Mouse (Mus musculus) adrenal gland, postnatal 14 days (tissue): ENCODE results near the gene Olfr114. TPM values are rescaled to one million over a fixed set of nuclear protein-coding genes. Genes with fewer than 3 reads are reported as not detected.

Experiments used
- DNase-seq: peaks from one replicate; pipeline ENCODE4 v3.0.0; 2021; ENCODE audit warnings: mixed read lengths
- long read RNA-seq, 2 experiments: library from polyadenylated mRNA; stranded (forward); transcript quantifications; one replicate each; pipeline ENCODE4 v2.0.0; 2021
- total RNA-seq: library from RNA; stranded (reverse); gene quantifications from 2 replicates; pipeline ENCODE4 v1.2.3, GENCODE M21; 2021

Gene Olfr114
- total RNA-seq = not detected in 2 replicates
- long read RNA-seq, experiment 1 = 0 reads
- long read RNA-seq, experiment 2 = 0 reads

DNA sequence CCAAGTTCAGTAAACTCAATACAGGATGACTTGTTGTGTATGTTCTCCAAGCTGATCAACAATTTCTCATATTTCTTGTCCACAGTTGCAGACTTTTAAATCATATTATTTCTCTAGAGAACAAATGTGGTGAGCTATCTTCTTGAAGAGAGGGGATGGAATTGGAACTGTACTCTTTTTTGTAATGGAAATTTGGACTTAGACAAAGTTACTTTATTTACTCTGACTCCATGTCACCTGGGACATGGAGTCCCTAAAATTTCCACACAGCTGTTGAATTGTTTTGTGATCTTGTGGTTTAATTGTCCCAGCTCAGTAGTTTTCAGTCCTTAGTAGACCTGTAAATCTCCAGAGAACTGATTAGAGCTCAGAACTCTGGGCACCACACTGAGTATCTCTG is at the start of gene Olfr114:
Olfr114 (minus strand) TSS at position 101 of the 400 bp plus-strand sequence.
- no peak for DNase-seq

DNA sequence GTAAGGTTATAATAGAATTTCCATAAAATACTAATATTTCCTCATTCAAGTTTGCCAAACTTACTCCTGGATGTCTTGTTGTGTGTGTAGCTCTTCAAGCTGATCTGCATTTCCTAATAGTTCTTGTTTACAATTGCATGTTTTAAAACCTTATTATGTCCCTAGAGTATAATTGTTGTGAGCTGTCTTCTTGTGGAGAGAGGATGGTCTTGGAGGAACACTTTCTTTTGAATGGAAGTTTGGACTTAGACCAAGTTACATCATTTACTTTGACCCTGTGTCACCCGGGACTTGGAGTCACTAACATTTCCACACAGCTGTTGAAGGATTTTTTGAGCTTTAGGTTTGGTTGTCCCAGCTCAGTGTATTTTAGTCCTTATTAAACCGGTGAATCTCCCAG is 34.5 kb upstream of the Olfr114 start, which contains the start of the genes Olfr115 and Olfr116:
Olfr115 (minus strand) TSS at position 101 of the 400 bp plus-strand sequence.
Olfr116 (minus strand) TSS at position 191 of the 400 bp plus-strand sequence.
- no peak for DNase-seq

DNA sequence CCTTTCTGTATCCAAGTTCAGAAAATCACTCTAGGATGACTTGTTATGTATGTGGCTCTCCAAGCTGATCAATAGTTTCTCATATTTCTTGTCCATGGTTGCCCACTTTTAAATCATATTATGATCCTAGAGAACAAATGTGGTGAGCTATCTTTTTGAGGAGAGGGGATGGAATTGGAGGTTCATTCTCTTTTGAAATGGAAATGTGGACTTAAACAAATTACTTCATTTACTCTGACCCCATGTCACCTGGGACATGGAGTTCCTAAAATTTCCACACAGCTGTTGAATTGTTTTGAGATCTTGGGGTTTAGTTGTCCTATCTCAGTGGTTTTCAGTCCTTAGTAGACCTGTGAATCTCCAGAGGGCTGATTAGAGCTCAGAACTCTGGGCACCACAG is 15.0 kb downstream of the Olfr114 start, which contains the start of gene Olfr113:
Olfr113 (minus strand) TSS at position 101 of the 400 bp plus-strand sequence.
- no peak for DNase-seq

DNA sequence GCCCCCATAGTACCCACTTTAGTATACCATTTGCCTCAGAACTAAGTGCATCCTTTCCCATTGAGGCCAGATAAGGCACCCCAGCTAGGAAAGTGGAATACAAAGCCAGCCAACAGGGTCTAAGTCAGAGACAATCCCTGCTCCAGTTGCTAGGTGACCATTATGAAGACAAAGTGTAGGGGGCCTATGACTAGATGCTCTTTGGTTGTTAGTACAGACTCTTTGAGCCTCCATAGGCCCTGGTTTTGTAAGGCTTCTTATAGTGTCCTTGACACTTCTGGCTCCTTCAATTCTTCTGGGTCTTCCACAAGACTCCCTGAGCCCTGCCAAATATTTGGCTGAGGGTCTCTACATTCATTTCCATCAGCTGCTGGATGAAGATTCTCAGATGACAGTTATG is 23.2 kb downstream of the Olfr114 start, which contains the start of gene Olfr112:
Olfr112 (minus strand) TSS at position 101 of the 400 bp plus-strand sequence.
- no peak for DNase-seq

DNA sequence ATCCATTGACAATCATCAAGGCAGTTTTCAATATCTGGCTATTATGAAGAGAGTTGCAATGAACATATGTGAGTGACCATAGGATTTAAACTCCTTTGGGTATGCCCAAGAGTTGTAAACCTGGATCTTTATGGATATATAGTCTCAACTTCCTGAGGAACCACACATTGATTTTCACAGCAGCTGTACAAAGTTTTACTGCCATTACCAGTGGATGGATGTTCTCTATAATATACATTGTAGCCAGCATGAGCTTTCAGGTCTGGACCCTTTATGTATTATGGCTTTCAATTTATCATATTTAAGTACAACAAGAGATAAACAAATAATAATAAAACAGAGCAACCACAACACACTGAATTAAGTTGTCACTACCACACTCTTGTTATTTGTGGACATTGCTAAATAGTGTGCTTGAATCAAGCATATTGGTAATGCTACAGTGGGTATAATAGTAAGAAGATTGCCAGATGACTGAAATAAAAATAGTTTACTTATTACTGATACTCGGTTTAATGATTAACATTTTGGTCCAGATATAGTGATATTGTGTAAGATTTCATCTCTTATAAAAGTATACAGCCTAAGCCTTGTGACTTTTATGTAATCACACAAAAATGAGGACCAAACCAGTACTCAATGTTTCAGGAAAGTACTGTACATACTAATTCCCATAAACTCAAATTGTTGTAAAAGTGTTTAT is 33.5 kb downstream of the Olfr114 start:
- DNase-seq = no peak

DNA sequence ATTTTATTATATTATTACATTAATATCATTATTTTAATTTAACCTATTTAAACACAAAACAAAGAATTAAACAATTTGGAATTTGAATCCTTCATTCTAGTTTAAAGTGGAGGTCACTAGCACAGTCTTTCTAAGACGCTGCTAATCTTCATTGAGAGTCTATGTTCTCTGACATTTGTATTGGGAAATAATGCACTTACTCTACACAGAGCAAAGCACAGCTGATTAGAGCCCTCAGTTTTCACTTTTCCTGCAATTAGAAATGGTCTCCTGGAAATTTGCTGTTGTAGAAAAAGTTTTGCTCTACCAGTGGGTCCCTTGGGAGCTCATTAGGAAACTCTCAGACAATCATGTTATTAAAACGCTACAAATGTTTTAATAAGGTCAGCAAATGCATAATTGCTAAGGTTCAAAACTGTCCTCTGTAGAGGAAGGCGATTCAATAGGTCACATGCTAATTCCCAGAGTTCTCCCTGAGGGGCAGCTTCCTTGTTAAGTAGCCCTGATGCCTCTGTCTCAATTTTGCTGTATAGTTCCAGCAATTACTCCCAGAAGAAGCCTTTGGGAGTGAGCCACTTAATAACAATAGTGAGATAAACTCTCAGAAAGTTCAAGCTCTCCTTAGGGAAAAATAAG is 48.6 kb downstream of the Olfr114 start:
- no peak for DNase-seq

DNA sequence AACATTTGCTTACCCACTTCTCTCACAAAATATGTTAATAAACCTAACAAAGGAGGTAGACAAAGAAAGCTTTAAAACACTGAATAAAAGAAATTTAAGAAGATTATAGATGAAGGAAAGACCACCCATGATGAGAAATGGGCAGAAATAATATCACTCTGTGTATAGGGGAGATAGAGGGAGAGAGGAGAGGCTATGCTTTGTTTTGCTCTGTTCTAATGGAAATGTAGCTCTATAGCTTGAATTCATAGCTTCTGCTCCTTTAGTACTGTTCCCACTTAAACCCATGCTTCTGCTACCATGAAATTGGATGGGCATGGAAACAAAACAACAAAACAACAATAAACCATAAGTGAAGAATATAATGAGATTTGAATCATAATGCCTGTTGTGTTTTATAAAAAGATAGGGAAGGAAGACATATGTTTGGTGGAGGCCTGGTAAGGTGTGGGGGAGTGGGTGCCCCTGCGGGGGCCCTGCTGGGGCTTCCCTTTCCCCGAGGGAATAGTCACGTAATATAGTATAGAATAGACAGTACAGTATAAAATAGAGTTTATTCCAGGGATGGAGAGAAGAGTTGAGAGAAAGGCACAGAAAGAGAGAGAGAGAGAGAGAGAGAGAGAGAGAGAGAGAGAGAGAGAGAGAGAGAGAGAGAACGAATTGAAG is 51.0 kb downstream of the Olfr114 start:
- DNase-seq = no peak

Other genes with a start within 250 kb of the Olfr114 start
- not detected in 2 replicates for gene Olfr104-ps, start 233.2 kb downstream of the Olfr114 start, total RNA-seq
- not detected in 2 replicates for gene Olfr105-ps, start 213.7 kb downstream of the Olfr114 start, total RNA-seq
- gene Olfr106-ps, start 202.3 kb downstream of the Olfr114 start, total RNA-seq = not detected in 2 replicates
- not detected in 2 replicates for gene Olfr107, start 193.5 kb downstream of the Olfr114 start, total RNA-seq
- not detected in 2 replicates for gene Olfr108, start 147.3 kb downstream of the Olfr114 start, total RNA-seq
- gene Olfr109, start 133.8 kb downstream of the Olfr114 start, total RNA-seq = not detected in 2 replicates
- 2.0 TPM in 1 of 2 replicates, not detected in the other for gene H2-M2, start 109.2 kb downstream of the Olfr114 start, total RNA-seq
- gene Olfr110, start 100.3 kb downstream of the Olfr114 start, total RNA-seq = not detected in 2 replicates
- gene Olfr111, start 84.7 kb downstream of the Olfr114 start, total RNA-seq = not detected in 2 replicates
- gene Olfr112, start 23.3 kb downstream of the Olfr114 start, total RNA-seq = not detected in 2 replicates
- gene Olfr113, start 15.1 kb downstream of the Olfr114 start, total RNA-seq = not detected in 2 replicates
- gene Olfr115, start 34.4 kb upstream of the Olfr114 start, total RNA-seq = not detected in 2 replicates
- gene Olfr116, start 34.5 kb upstream of the Olfr114 start, total RNA-seq = not detected in 2 replicates
- not detected in 2 replicates for gene Olfr117, start 71.0 kb upstream of the Olfr114 start, total RNA-seq
- gene Olfr118, start 74.2 kb upstream of the Olfr114 start, total RNA-seq = not detected in 2 replicates
- not detected in 2 replicates for gene Olfr119, start 103.8 kb upstream of the Olfr114 start, total RNA-seq
- gene Olfr120, start 129.1 kb upstream of the Olfr114 start, total RNA-seq = not detected in 2 replicates
- gene Olfr121, start 156.1 kb upstream of the Olfr114 start, total RNA-seq = not detected in 2 replicates
- gene Olfr122, start 175.9 kb upstream of the Olfr114 start, total RNA-seq = not detected in 2 replicates
- not detected in 2 replicates for gene Olfr123, start 200.8 kb upstream of the Olfr114 start, total RNA-seq
- not detected in 2 replicates for gene Olfr124, start 207.1 kb upstream of the Olfr114 start, total RNA-seq
- gene Olfr125, start 240.2 kb upstream of the Olfr114 start, total RNA-seq = not detected in 2 replicates